Mouse (Mus musculus): Measurements from ENCODE around the gene Pole. TPM values are rescaled to one million over a fixed set of nuclear protein-coding genes. Genes with fewer than 3 reads are reported as not detected.

Pole gene
- polyA plus RNA-seq, 1 experiment from 2014 or later, result 39.4 TPM

- Histone ChIP-seq H3K9ac (ENCODE audit: low read length) (no peak overlapping the region), H3K27me3 (ENCODE audit: control insufficient read depth, insufficient read depth, low read length) (no peaks in the 10 kb centered on the region), H3K4me1 (ENCODE audit: control insufficient read depth, insufficient read depth, low read length) (no peaks in the 10 kb centered on the region), H3K36me3 (ENCODE audit: control insufficient read depth, insufficient read depth, low read length) (peaks cover 10% of the 10 kb centered on the region), H3K4me3 (ENCODE audit: low read depth, low read length) (no peak overlapping the region), H3K27ac (ENCODE audit: low read depth, low read length) (no peak overlapping the region), H3K4me2 (no peak overlapping the region), H3K9me3 (ENCODE audit: control insufficient read depth, low read length) (no peaks in the 10 kb centered on the region)
- peak; percentile 57 for DNase-seq (ENCODE audit: low spot score, missing footprints)
- WGBS, result 88% methylated on average over 4 of the region's 4 CpGs
- ATAC-seq (ENCODE audit: low FRiP score), result no peak
Observed at GRCm38 (mm10) chr5:110379823-110380222, 93.7 kb downstream of the Pole start.

GRCm38 (mm10) chr5:110384491-110384890 is 98.4 kb downstream of the Pole start:
- H3K27me3 ChIP-seq (ENCODE audit: control insufficient read depth, insufficient read depth, low read length), result peaks cover 6% of the 10 kb centered on the region
- peaks cover 3% of the 10 kb centered on the region; the same call in 1 of the 2 replicates for H3K4me1 ChIP-seq (ENCODE audit: control insufficient read depth, insufficient read depth, low read length)
- H3K4me2 ChIP-seq, result no peak overlapping the region
- no peak overlapping the region for H3K9ac ChIP-seq (ENCODE audit: low read length)
- WGBS, result 66% methylated on average over 6 of the region's 6 CpGs
- no peak overlapping the region for H3K4me3 ChIP-seq (ENCODE audit: low read depth, low read length)
- no peaks in the 10 kb centered on the region for H3K36me3 ChIP-seq (ENCODE audit: control insufficient read depth, insufficient read depth, low read length)
- DNase-seq (ENCODE audit: low spot score, missing footprints) (peak; percentile 66), ATAC-seq (ENCODE audit: low FRiP score) (no peak)
- H3K27ac ChIP-seq (ENCODE audit: low read depth, low read length), result no peak overlapping the region
- no peaks in the 10 kb centered on the region for H3K9me3 ChIP-seq (ENCODE audit: control insufficient read depth, low read length)

DNA sequence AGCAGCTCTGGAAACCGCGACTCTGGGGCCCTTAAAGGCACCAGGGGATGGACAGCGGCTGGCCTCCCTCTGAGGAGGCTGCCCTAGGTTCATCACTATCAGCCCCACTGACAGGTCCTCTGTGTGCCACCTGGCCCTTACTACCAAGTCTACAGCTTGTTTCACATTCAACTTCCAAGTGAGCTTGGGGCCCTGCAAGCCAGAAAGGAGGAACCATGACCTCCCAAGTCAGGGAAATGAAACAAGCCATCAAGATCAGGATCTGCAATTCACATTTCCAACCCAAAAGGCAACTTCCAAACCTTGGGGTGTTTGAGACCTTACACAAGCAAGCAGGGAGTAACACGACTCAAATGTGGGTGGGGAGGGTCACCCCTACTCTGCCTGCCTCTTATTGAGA is 99.2 kb downstream of the Pole start:
- H3K27ac ChIP-seq (ENCODE audit: low read depth, low read length), result no peak overlapping the region
- DNase-seq (ENCODE audit: low spot score, missing footprints), result peak; percentile 82
- H3K4me3 ChIP-seq (ENCODE audit: low read depth, low read length), result peak overlapping the region; percentile 61; the same call in 1 of the 2 replicates
- H3K9ac ChIP-seq (ENCODE audit: low read length), result no peak overlapping the region
- no peaks in the 10 kb centered on the region for H3K36me3 ChIP-seq (ENCODE audit: control insufficient read depth, insufficient read depth, low read length)
- peaks cover 6% of the 10 kb centered on the region for H3K27me3 ChIP-seq (ENCODE audit: control insufficient read depth, insufficient read depth, low read length)
- H3K4me2 ChIP-seq, result peak overlapping the region; percentile 63
- peaks cover 3% of the 10 kb centered on the region; the same call in 1 of the 2 replicates for H3K4me1 ChIP-seq (ENCODE audit: control insufficient read depth, insufficient read depth, low read length)
- no peak for ATAC-seq (ENCODE audit: low FRiP score)
- no peaks in the 10 kb centered on the region for H3K9me3 ChIP-seq (ENCODE audit: control insufficient read depth, low read length)
- 53% methylated on average over 4 of the region's 4 CpGs for whole genome bisulfite sequencing

GRCm38 (mm10) chr5:110386371-110387330 is 100.5 kb downstream of the Pole start:
- Histone ChIP-seq H3K36me3 (ENCODE audit: control insufficient read depth, insufficient read depth, low read length) (no peaks in the 10 kb centered on the region), H3K9ac (ENCODE audit: low read length) (peak overlapping the region; percentile 73), H3K27me3 (ENCODE audit: control insufficient read depth, insufficient read depth, low read length) (peaks cover 6% of the 10 kb centered on the region), H3K4me1 (ENCODE audit: control insufficient read depth, insufficient read depth, low read length) (peaks cover 3% of the 10 kb centered on the region; the same call in 1 of the 2 replicates), H3K4me3 (ENCODE audit: low read depth, low read length) (peak overlapping the region; percentile 61), H3K4me2 (peak overlapping the region; percentile 63), H3K9me3 (ENCODE audit: control insufficient read depth, low read length) (no peaks in the 10 kb centered on the region), H3K27ac (ENCODE audit: low read depth, low read length) (no peak overlapping the region)
- ATAC-seq (ENCODE audit: low FRiP score) (peak; percentile 91), DNase-seq (ENCODE audit: low spot score, missing footprints) (peak; percentile 96)
- under 1% methylated on average over 90 of the region's 90 CpGs for WGBS

Other genes starting within 250 kb of the Pole start
- gene Gm17655, start 213.8 kb upstream of the Pole start, polyA plus RNA-seq (2014; fragmentation: Nextera tagmentation; extraction: Ambion mirVana), result 5.2 and 8.2 TPM in 2 replicates
- 0.46 and 0.74 TPM in 2 replicates for gene Gm35315, start 191.9 kb upstream of the Pole start, polyA plus RNA-seq (2014; fragmentation: Nextera tagmentation; extraction: Ambion mirVana)
- gene Plcxd1, start 186.3 kb upstream of the Pole start, polyA plus RNA-seq (2014; fragmentation: Nextera tagmentation; extraction: Ambion mirVana), result 0.28 and 0.41 TPM in 2 replicates
- gene Gtpbp6, start 178.1 kb upstream of the Pole start, polyA plus RNA-seq (2014; fragmentation: Nextera tagmentation; extraction: Ambion mirVana), result 23.9 and 24.7 TPM in 2 replicates
- gene Zfp605, start 176.2 kb upstream of the Pole start, polyA plus RNA-seq (2014; fragmentation: Nextera tagmentation; extraction: Ambion mirVana), result 5.8 and 6.4 TPM in 2 replicates
- 74.2 and 84.5 TPM in 2 replicates for gene Chfr, start 150.5 kb upstream of the Pole start, polyA plus RNA-seq (2014; fragmentation: Nextera tagmentation; extraction: Ambion mirVana)
- 17.9 and 19.7 TPM in 2 replicates for gene Golga3, start 109.6 kb upstream of the Pole start, polyA plus RNA-seq (2014; fragmentation: Nextera tagmentation; extraction: Ambion mirVana)
- gene Ankle2, start 55.3 kb upstream of the Pole start, polyA plus RNA-seq (2014; fragmentation: Nextera tagmentation; extraction: Ambion mirVana), result 37.5 and 43.7 TPM in 2 replicates
- 90.4 and 97.6 TPM in 2 replicates for gene Pgam5, start 16.4 kb upstream of the Pole start, polyA plus RNA-seq (2014; fragmentation: Nextera tagmentation; extraction: Ambion mirVana)
- gene Pxmp2, start 120 bp upstream of the Pole start, polyA plus RNA-seq (2014; fragmentation: Nextera tagmentation; extraction: Ambion mirVana), result 11.5 and 13.3 TPM in 2 replicates
- gene P2rx2, start 56.9 kb downstream of the Pole start, polyA plus RNA-seq (2014; fragmentation: Nextera tagmentation; extraction: Ambion mirVana), result 0.88 and 0.92 TPM in 2 replicates
- not detected in 2 replicates for gene Lrcol1, start 58.4 kb downstream of the Pole start, polyA plus RNA-seq (2014; fragmentation: Nextera tagmentation; extraction: Ambion mirVana)
- gene Fbrsl1, start 162.2 kb downstream of the Pole start, polyA plus RNA-seq (2014; fragmentation: Nextera tagmentation; extraction: Ambion mirVana), result 11.3 and 14.9 TPM in 2 replicates

All from midbrain, embryonic 11.5 days (tissue).